Mouse (Mus musculus) MEL (cell line): ENCODE data around the gene Tcf7. TPM values are rescaled to one million over a fixed set of nuclear protein-coding genes. Genes with fewer than 3 reads are reported as not detected.

Experiments
- DNase-seq: peaks from one replicate; pipeline ENCODE4 v3.0.0; 2011; ENCODE audit warnings: low read depth, low spot score
- H3K27ac ChIP-seq: 2 replicates; pipeline ENCODE4 v1.5.1; 2012; ENCODE audit warnings: low read depth, mild to moderate bottlenecking, control low read depth, low read length, moderate library complexity; ENCODE audit not compliant: control insufficient read depth
- H3K27me3 ChIP-seq, 2 experiments: fragments of 150-350 bp in 1 of 2; sonication (generic) in 1 of 2; 2 replicates each; pipeline ENCODE4 v1.6.1; 2012; ENCODE audit warnings: low read length in 2 of 2, mild to moderate bottlenecking in 2 of 2, improper control_type of control experiment in 1 of 2, moderate library complexity in 1 of 2; ENCODE audit not compliant: insufficient read depth in 2 of 2, control insufficient read depth in 1 of 2
- H3K36me3 ChIP-seq, 2 experiments: 2 replicates each; pipeline ENCODE4 v1.6.1; 2012 to 2014; ENCODE audit warnings: low read length in 2 of 2, improper control_type of control experiment in 1 of 2, inconsistent platforms in 1 of 2, mild to moderate bottlenecking in 1 of 2; ENCODE audit not compliant: insufficient read depth in 2 of 2, control insufficient read depth in 1 of 2
- H3K4me1 ChIP-seq, 2 experiments: fragments of 150-350 bp in 1 of 2; sonication (generic) in 1 of 2; 2 replicates each; pipeline ENCODE4 v1.6.1; 2012; ENCODE audit warnings: low read length in 2 of 2, improper control_type of control experiment in 1 of 2, mild to moderate bottlenecking in 1 of 2; ENCODE audit not compliant: insufficient read depth in 2 of 2, control insufficient read depth in 1 of 2
- H3K4me3 ChIP-seq, 2 experiments: fragments of 150-350 bp in 1 of 2; sonication (generic) in 1 of 2; 2 replicates each; pipeline ENCODE4 v1.5.1; 2012; ENCODE audit warnings: low read depth in 2 of 2, low read length in 2 of 2, mild to moderate bottlenecking in 2 of 2, moderate library complexity in 2 of 2, control low read depth in 1 of 2, improper control_type of control experiment in 1 of 2; ENCODE audit not compliant: control insufficient read depth in 1 of 2, insufficient read depth in 1 of 2
- H3K79me2 ChIP-seq: 2 replicates; pipeline ENCODE4 v1.6.1; 2012; ENCODE audit warnings: mild to moderate bottlenecking, low read length, moderate library complexity; ENCODE audit not compliant: control insufficient read depth, poor library complexity, insufficient read depth
- H3K9ac ChIP-seq: 2 replicates; pipeline ENCODE4 v1.6.1; 2012; ENCODE audit warnings: low read depth, mild to moderate bottlenecking, control low read depth, low read length, moderate library complexity; ENCODE audit not compliant: control insufficient read depth, poor library complexity, severe bottlenecking
- H3K9me3 ChIP-seq: fragments of 150-350 bp; sonication (generic); replicated peaks from 2 replicates; pipeline ENCODE4 v1.6.1; 2012; ENCODE audit warnings: mild to moderate bottlenecking, low read length, improper control_type of control experiment, moderate library complexity; ENCODE audit not compliant: insufficient read depth
- E2F4 ChIP-seq: IDR thresholded peaks from 2 replicates; pipeline ENCODE4 v1.6.1; 2011; ENCODE audit warnings: low read depth, low read length, improper control_type of control experiment, borderline replicate concordance
- ETS1 ChIP-seq: IDR thresholded peaks from 2 replicates; pipeline ENCODE4 v1.6.1; 2012; ENCODE audit warnings: low read depth, mild to moderate bottlenecking, inconsistent platforms, low read length, improper control_type of control experiment, moderate library complexity
- MAZ ChIP-seq: IDR thresholded peaks from 2 replicates; pipeline ENCODE4 v1.6.1; 2012; ENCODE audit warnings: low read depth, mild to moderate bottlenecking, inconsistent platforms, low read length, improper control_type of control experiment
- MXI1 ChIP-seq: IDR thresholded peaks from 2 replicates; pipeline ENCODE4 v1.6.1; 2011; ENCODE audit warnings: mild to moderate bottlenecking, low read depth, low read length, improper control_type of control experiment
- POLR2A ChIP-seq, 2 experiments: IDR thresholded peaks; 2 replicates each; pipeline ENCODE4 v1.6.1; 2011 to 2012; ENCODE audit warnings: low read length in 2 of 2, mild to moderate bottlenecking in 2 of 2, control low read depth in 1 of 2, improper control_type of control experiment in 1 of 2, low read depth in 1 of 2, moderate library complexity in 1 of 2; ENCODE audit not compliant: control insufficient read depth in 1 of 2, insufficient read depth in 1 of 2, poor library complexity in 1 of 2
- RAD21 ChIP-seq: IDR thresholded peaks from 2 replicates; pipeline ENCODE4 v1.6.1; 2011; ENCODE audit warnings: mild to moderate bottlenecking, low read depth, low read length, improper control_type of control experiment
- SIN3A ChIP-seq: IDR thresholded peaks from 2 replicates; pipeline ENCODE4 v1.6.1; 2012; ENCODE audit warnings: low read length, improper control_type of control experiment, inconsistent platforms
- USF2 ChIP-seq, 2 experiments: IDR thresholded peaks; 2 replicates each; pipeline ENCODE4 v1.6.1; 2011 to 2012; ENCODE audit warnings: improper control_type of control experiment in 2 of 2, low read length in 2 of 2, borderline replicate concordance in 1 of 2, inconsistent platforms in 1 of 2, low read depth in 1 of 2, mild to moderate bottlenecking in 1 of 2; ENCODE audit not compliant: insufficient read depth in 1 of 2
- ZMIZ1 ChIP-seq: IDR thresholded peaks from 2 replicates; pipeline ENCODE4 v1.6.1; 2012; ENCODE audit warnings: low read depth, mild to moderate bottlenecking, inconsistent platforms, low read length, improper control_type of control experiment, moderate library complexity
- polyA plus RNA-seq, 2 experiments: library from polyadenylated mRNA; stranded (reverse) in 1 of 2; unstranded in 1 of 2; fragments of >175 nt in 1 of 2; fragments of >200 nt in 1 of 2; gene quantifications; 2 replicates each; pipeline versions ENCODE4 v1.2.1 to v1.2.4; 2012; ENCODE audit warnings: low replicate concordance in 2 of 2, low read depth in 1 of 2; ENCODE audit not compliant: insufficient read length in 2 of 2, insufficient read depth in 1 of 2, missing spikeins in 1 of 2
- total RNA-seq: library from RNA; depleted of rRNA; stranded (reverse); fragments of 300-350 nt; gene quantifications from 2 replicates; pipeline ENCODE4 v1.2.3, GENCODE M21; 2012

Tcf7 gene
- total and polyA plus RNA-seq, 3 experiments: 0.12 to 2.3 TPM; not detected in 1

GRCm38 (mm10) chr11:52294103-52294502 lies 11.3 kb upstream of the Tcf7 start:
- Histone ChIP-seq H3K27ac (no peak overlapping the region), H3K4me3 (no peak overlapping the region; a peak in 1 of 4 replicates), H3K4me1 (peaks cover 0 to 12% of the 10 kb centered on the region in 2 experiments; a peak in 2 of 4 replicates), H3K9ac (no peak overlapping the region), H3K79me2 (no peaks in the 10 kb centered on the region), H3K27me3 (peaks cover 0 to 1% of the 10 kb centered on the region in 2 experiments; a peak in 1 of 4 replicates), H3K36me3 (no peaks in the 10 kb centered on the region)
- DNase-seq: peak; percentile 65
- TF ChIP-seq ZMIZ1: no peak
- 0 out of 2 replicates have a peak, but pooled peaks have one; percentile 17 for TF ChIP-seq SIN3A
- TF ChIP-seq, all 39 proteins: peak for 1
- no peaks in the 10 kb centered on the region for H3K9me3 ChIP-seq

DNA sequence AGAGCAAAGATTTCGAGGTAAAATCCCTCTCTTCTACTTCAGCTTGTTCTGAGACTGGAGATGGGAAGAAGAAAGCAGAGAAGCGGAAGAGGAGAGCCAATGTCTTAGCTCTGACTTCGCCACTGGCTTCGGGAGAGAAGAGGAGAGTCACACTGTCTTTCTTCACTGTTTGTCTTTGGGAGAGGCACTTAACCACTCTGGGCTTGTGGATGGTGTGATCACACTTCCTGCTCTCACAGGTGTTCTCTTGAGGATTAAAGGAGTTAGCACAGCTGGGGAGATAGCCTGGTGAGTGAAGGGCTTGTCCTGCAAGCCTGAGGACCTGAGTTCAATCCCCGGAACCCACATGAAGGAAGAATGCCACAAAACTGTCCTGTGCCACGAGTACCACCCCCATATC lies 10.1 kb upstream of the Tcf7 start:
- Histone ChIP-seq H3K36me3 (no peaks in the 10 kb centered on the region), H3K79me2 (no peaks in the 10 kb centered on the region), H3K27ac (no peak overlapping the region)
- TF ChIP-seq MAZ (no peak), ZMIZ1 (no peak), RAD21 (no peak), MXI1 (no peak)
- TF ChIP-seq, all 39 proteins: peak for 0
- Histone ChIP-seq H3K9me3 (no peaks in the 10 kb centered on the region), H3K27me3 (peaks cover 0 to 1% of the 10 kb centered on the region in 2 experiments; a peak in 1 of 4 replicates), H3K4me3 (no peak overlapping the region), H3K4me1 (peaks cover 0 to 12% of the 10 kb centered on the region in 2 experiments; a peak in 2 of 4 replicates), H3K9ac (no peak overlapping the region)
- no peak for DNase-seq

DNA sequence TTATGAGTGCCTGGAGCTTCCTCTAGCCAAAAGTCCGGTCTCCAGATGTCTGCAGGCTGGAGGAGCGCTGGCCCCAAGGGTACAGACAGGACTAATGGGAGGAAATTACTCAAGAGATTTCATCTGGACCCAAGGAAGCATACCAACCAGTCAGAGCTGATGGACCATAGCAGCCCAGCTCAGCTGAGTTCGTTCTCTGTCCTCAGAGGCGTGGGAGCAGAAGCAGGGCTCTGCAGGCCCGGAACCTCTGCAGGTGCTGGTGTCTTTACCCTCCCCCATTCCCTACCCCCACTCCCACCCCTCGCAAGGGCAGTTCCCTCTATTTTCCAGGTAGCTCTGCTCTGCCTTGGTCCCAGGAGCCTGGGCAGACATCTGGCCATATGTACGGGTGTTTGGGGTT lies 9.5 kb upstream of the Tcf7 start:
- H3K9me3 ChIP-seq: no peaks in the 10 kb centered on the region
- H3K36me3 ChIP-seq: no peaks in the 10 kb centered on the region
- DNase-seq: no peak
- H3K9ac ChIP-seq: no peak overlapping the region
- H3K79me2 ChIP-seq: no peaks in the 10 kb centered on the region
- no peak overlapping the region for H3K4me3 ChIP-seq
- H3K27me3 ChIP-seq: peaks cover 0 to 1% of the 10 kb centered on the region in 2 experiments; a peak in 1 of 4 replicates
- peaks cover 0 to 12% of the 10 kb centered on the region in 2 experiments; a peak in 2 of 4 replicates for H3K4me1 ChIP-seq
- TF ChIP-seq E2F4 (no peak), POLR2A (IDR thresholded peaks at IDR 0.05; ENCODE audit: control insufficient read depth in 1 of 2, insufficient read depth in 1 of 2, low read depth in 1 of 2, low read length in 2 of 2, poor library complexity in 1 of 2) (no peak), ETS1 (no peak), USF2 (IDR thresholded peaks at IDR 0.05; ENCODE audit: borderline replicate concordance in 1 of 2, insufficient read depth in 1 of 2, low read depth in 1 of 2, low read length in 2 of 2) (no peak)
- no peak overlapping the region for H3K27ac ChIP-seq
